Mouse (Mus musculus) adrenal gland, postnatal 25 days (tissue): Measurements from ENCODE around the gene Gm20379. TPM values are rescaled to one million over a fixed set of nuclear protein-coding genes. Genes with fewer than 3 reads are reported as not detected.

Experiments used
- DNase-seq: peaks from one replicate; pipeline ENCODE4 v3.0.0; 2021; ENCODE audit warnings: mixed read lengths
- total RNA-seq: library from RNA; stranded (reverse); gene quantifications from 2 replicates; pipeline ENCODE4 v1.2.3, GENCODE M21; 2021

Gene Gm20379
- total RNA-seq, 1 experiment from 2014 or later, result not detected

DNA sequence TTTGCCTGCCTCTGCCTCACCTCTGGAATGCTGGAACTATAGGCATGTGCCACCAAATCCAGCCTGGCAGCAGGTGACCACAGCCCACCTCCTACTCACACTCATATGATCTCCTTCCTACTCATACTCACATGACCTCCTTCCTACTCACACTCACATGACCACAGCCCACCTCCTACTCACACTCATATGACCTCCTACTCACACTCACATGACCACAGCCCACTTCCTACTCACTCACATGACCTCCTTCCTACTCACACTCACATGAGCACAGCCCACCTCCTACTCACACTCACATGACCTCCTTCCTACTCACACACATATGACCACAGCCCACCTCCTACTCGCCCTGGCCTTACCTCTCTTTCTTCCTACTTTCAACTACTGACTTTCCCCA, 31.1 kb downstream of the Gm20379 start:
- no peak for DNase-seq

DNA sequence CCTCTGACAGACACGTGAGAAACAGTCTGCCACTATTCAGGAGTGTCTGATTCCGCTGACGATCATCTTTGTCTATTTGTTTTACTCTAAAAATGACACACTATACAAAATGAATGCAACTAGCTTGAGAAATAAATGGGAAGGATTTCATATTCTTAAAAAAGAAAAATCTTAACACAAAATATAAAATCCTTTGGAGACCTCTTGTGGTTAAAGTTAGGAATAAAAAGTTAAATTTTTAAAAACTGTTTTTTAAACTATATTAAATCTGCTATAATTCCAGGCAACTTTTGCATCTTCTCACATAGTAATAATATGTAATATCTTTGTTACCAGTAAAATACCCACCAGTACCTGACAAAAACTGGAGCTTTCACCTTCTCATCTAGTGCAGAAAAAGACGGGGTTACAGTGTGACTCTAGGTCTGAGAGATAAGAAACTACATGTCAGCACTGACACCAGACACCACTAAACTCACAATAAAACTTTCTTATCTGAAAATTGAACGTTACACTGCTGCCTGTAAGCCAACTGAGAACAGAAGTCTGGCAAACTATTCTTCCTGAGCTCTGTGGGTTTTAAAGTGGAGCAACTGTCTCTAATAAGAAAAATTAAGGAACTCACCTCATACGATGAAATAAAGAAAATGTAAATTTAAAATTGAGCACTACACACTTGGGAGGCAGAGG, 32.1 kb downstream of the Gm20379 start:
- DNase-seq, result no peak

DNA sequence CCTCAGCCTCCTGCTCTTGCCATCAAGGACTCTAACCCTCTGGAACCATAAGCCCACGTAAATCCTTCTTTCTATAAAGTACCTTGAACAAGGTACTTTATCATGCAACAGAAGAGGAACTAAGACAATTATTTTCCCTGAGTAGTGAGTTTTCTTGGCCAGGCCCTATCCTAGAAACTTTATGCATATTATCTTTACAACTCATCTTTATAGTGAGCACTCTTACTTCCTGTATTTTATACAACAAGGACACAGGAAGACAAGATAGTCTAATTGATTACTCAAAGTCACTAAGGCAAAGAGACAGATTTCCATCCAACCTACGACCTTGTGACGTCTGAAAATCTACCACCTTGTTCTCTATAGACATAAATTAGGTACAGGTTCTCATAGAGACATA, 34.0 kb downstream of the Gm20379 start:
- DNase-seq, result no peak

DNA sequence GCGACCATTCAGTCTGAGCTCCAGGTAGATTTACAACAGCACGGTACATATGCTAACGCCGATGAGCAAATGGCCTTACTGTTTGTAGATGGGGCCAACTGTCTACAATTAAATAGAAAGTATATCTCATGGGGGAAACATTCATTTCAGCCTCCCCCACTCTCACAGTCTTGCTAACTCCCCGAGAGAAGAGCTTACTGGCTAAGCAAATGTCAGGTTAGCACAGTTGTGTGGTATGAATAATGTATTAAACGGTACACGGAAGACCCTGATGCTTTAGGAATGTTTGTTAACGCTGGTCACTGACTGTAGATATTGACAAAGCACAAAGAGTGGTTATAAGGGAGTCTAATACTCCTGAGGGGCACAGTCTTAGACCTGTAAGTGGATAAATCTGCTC, 38.3 kb downstream of the Gm20379 start:
- no peak for DNase-seq

DNA sequence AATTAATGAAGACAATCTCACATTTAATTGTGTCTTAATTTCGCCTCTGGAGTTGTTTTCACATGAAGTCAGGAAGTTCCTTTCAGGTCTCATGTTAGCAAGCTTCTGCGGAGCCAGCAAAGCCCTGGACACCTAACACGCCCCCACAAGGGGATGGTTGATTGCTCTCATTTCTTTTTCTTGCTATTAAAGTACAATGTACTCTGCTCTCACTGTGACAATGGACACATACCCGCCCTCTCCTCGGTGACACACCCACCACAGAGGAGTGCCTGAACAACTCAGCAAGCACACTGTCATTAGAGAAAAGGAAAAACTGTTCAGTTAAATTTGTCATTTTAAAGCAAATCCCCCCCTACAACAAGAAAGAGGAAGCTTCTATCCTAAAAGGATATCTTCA, 40.6 kb downstream of the Gm20379 start:
- no peak for DNase-seq

DNA sequence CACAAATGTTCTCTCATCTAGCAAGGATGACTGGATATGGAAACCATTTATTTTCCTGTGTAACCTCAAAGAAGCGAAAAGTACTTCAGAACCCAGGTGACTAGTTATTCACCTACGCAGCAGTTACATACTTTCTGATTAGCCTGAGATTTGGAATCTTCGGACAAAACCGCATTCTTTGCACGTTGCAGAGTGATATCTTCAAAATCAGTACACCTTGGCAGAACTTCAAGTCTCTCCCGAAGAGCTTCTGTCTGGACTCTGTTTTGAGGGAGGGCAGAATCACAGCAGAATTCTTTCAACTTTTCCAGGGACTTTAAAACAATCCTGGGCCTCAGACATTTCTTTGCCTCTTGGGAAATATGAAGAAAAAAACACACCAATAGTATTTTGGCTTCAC, 45.3 kb downstream of the Gm20379 start:
- no peak for DNase-seq

DNA sequence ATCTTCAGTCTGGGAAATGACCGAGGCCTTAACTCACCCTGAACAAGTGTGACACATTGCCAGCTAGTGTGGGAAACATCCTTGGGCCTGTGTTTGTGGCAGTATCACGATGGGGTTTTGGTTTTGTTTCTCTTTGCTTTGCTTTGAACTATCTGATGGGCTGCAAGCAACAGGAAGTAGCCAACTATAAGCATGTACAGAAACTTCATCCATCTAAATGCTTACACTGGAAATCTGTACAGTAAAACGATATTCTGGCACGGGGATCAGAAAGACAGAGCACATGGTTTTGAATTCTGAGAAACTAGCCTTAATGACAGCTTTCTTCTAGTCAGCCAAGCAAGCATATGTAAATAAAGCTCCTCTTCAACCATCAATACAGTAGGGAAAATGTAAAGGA, 48.2 kb downstream of the Gm20379 start:
- DNase-seq, result no peak

DNA sequence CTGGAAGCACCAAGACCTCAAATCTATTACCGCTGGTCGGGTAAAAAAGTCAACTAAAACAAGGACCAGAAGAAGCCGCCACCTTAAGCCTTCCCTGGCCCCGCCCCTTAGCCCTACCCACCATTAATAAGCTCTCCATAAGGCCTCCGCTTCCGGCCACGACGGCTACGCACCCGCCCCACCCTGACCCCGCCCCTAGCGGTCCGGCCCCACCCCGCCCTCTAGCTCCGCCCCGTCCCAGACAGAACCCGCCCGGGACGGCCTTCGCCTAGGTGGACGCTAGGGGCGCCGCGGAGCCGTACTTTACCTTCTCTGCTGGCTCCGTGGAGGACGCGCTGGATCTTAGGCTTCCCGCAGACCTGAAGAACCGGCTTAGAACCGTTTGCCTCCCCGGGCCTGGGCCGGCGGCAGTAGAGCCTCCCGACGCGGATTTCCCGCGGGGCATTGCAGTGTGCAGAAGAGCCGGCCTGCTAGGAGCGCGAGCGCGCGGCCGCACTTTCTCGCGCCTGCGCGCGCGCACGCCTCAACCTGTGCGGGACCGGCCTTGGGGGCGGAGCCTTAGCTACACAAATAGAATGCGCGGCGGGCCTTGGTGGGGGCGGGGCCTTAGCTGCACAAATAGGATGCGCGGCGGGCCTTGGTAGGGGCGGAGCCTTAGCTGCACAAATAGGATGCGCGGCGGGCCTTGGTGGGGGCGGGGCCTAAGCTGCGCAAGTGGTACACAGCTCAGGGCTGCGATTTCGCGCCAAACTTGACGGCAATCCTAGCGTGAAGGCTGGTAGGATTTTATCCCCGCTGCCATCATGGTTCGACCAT, 48.9 kb downstream of the Gm20379 start, which contains the start of the genes Dhfr and Msh3:
Gene Dhfr, plus strand, starts transcription at position 271 of the 816 bp plus-strand sequence.
Gene Msh3, minus strand, starts transcription at position 548 of the 816 bp plus-strand sequence.
- DNase-seq, result peak; percentile 97

DNA sequence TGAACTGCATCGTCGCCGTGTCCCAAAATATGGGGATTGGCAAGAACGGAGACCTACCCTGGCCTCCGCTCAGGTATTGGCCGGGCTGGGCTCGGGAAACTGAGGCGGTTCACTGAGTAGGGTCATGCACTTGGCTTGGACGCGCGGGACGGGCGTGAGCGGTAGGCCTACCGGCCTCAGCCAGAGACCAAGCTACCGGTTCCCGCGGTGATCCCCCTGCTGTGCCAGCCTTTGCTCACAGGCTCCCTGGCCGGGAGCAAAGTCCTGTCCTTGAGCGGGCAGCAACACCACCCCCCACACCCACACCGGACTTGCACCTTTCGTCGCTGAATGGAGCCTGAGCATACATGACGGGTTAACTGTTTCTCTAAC, 49.5 kb downstream of the Gm20379 start:
- DNase-seq, result no peak

DNA sequence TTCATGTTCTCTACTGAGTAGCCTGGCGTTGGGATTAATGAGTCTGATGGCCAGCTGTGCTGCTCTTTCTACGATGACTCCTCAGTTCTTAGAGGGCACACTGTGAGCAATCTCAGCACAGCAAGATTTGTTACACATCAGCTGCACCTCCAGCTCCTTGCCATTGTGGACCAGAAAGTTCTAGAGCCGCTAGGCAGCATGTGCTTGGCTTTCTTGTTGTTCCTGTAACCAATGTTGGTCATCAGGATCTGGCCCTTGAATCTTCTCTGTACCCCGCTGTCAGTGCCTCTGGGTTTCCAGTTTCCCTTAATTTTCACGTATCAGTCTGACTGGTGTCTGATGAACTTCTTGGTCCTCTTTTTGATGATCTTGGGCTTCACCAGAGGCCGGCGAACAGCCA, 50.6 kb downstream of the Gm20379 start:
- DNase-seq, result no peak

Other genes with a start within 250 kb of the Gm20379 start
- gene Rasgrf2, start 174.3 kb upstream of the Gm20379 start, total RNA-seq, result 2.6 and 3.2 TPM in 2 replicates
- gene Dhfr, start 48.7 kb downstream of the Gm20379 start, total RNA-seq, result 4.3 and 5.4 TPM in 2 replicates
- 29.6 and 38.8 TPM in 2 replicates for gene Msh3, start 49.0 kb downstream of the Gm20379 start, total RNA-seq
- 1.0 and 1.5 TPM in 2 replicates for gene Ankrd34b, start 119.9 kb downstream of the Gm20379 start, total RNA-seq
- 5.4 and 8.3 TPM in 2 replicates for gene Fam151b, start 178.0 kb downstream of the Gm20379 start, total RNA-seq
- 25.6 and 27.4 TPM in 2 replicates for gene Zfyve16, start 224.9 kb downstream of the Gm20379 start, total RNA-seq